Mouse (Mus musculus) heart, embryonic 11.5 days (tissue): ENCODE measurements around the gene Abcg8. TPM values are rescaled to one million over a fixed set of nuclear protein-coding genes. Genes with fewer than 3 reads are reported as not detected.

Experiments used
- ATAC-seq: fragments of 200-750 bp; cut with Nextera tagmentation; replicated peaks from 2 replicates; pipeline ENCODE4 v1.8.0; 2017; ENCODE audit warnings: moderate library complexity; ENCODE audit not compliant: insufficient number of reproducible peaks, low FRiP score, low TSS enrichment
- H3K27ac ChIP-seq: fragments of 300-500 bp; sonication (generic); 2 replicates; pipeline ENCODE4 v1.5.1; 2014; ENCODE audit warnings: mild to moderate bottlenecking, low read depth, low read length
- H3K27me3 ChIP-seq: fragments of 300-500 bp; sonication (generic); 2 replicates; pipeline ENCODE4 v1.6.1; 2014; ENCODE audit warnings: mild to moderate bottlenecking, low read length, mixed read lengths; ENCODE audit not compliant: control insufficient read depth, insufficient read depth
- H3K36me3 ChIP-seq: fragments of 300-500 bp; sonication (generic); 2 replicates; pipeline ENCODE4 v1.6.1; 2014; ENCODE audit warnings: mild to moderate bottlenecking, low read length, moderate library complexity, mixed read lengths; ENCODE audit not compliant: control insufficient read depth, insufficient read depth
- H3K4me1 ChIP-seq: fragments of 300-500 bp; sonication (generic); 2 replicates; pipeline ENCODE4 v1.6.1; 2014; ENCODE audit warnings: low read length; ENCODE audit not compliant: control insufficient read depth, insufficient read depth
- H3K4me2 ChIP-seq: fragments of 300-500 bp; sonication (generic); 2 replicates; pipeline ENCODE4 v1.6.1; 2014; ENCODE audit warnings: mild to moderate bottlenecking, moderate library complexity
- H3K4me3 ChIP-seq: fragments of 300-500 bp; sonication (generic); 2 replicates; pipeline ENCODE4 v1.5.1; 2014; ENCODE audit warnings: low read depth, low read length
- H3K9ac ChIP-seq: fragments of 300-500 bp; sonication (generic); 2 replicates; pipeline ENCODE4 v1.6.1; 2014; ENCODE audit warnings: mild to moderate bottlenecking, low read depth, low read length, moderate library complexity
- H3K9me3 ChIP-seq: fragments of 300-500 bp; sonication (generic); replicated peaks from 2 replicates; pipeline ENCODE4 v1.6.1; 2016; ENCODE audit warnings: low read length; ENCODE audit not compliant: control insufficient read depth
- WGBS: fragments of 180-500 bp; shearing (Covaris S2); extraction: QIAGEN DNeasy Blood & Tissue Kit; methylation state at CpG from one replicate; pipeline ENCODE4 v1.1.7; 2014; ENCODE audit not compliant: insufficient replicate concordance; 5-methylcytosine and 5-hydroxymethylcytosine counted together
- polyA plus RNA-seq: library from polyadenylated mRNA; unstranded; fragments of >200 nt; fragmentation: Nextera tagmentation; extraction: Ambion mirVana; gene quantifications from 2 replicates; pipeline ENCODE4 v1.2.1, GENCODE M21; 2014

The Abcg8 gene
- polyA plus RNA-seq, 1 experiment from 2014 or later: not detected

- H3K4me2 ChIP-seq: no peak overlapping the region
- H3K27me3 ChIP-seq: no peaks in the 10 kb centered on the region
- H3K36me3 ChIP-seq: peaks cover 12% of the 10 kb centered on the region
- no peaks in the 10 kb centered on the region for H3K9me3 ChIP-seq
- H3K27ac ChIP-seq: no peak overlapping the region
- H3K4me3 ChIP-seq: no peak overlapping the region
- WGBS: 89% methylated on average over 7 of the region's 7 CpGs
- no peak overlapping the region for H3K9ac ChIP-seq
- no peaks in the 10 kb centered on the region for H3K4me1 ChIP-seq
- ATAC-seq: no peak
These were observed 32.7 kb downstream of the Abcg8 start for GRCm38 (mm10) chr17:84708818-84709217.

- Histone ChIP-seq H3K4me2 (no peak overlapping the region), H3K27ac (no peak overlapping the region), H3K27me3 (no peaks in the 10 kb centered on the region), H3K4me1 (no peaks in the 10 kb centered on the region), H3K36me3 (peaks cover 12% of the 10 kb centered on the region), H3K9me3 (no peaks in the 10 kb centered on the region), H3K4me3 (no peak overlapping the region), H3K9ac (no peak overlapping the region)
- no peak for ATAC-seq
- 65% methylated on average over 17 of the region's 17 CpGs for WGBS
These were observed 33.3 kb downstream of the Abcg8 start for GRCm38 (mm10) chr17:84709403-84709851.

GRCm38 (mm10) chr17:84713563-84714164 is 37.6 kb downstream of the Abcg8 start:
- 91% methylated on average over 18 of the region's 18 CpGs for WGBS
- Histone ChIP-seq H3K9me3 (no peaks in the 10 kb centered on the region), H3K4me3 (no peak overlapping the region), H3K4me2 (no peak overlapping the region), H3K27me3 (no peaks in the 10 kb centered on the region), H3K9ac (no peak overlapping the region), H3K36me3 (peaks cover 7% of the 10 kb centered on the region), H3K4me1 (no peaks in the 10 kb centered on the region), H3K27ac (no peak overlapping the region)
- ATAC-seq: no peak

GRCm38 (mm10) chr17:84714930-84715329 is 38.8 kb downstream of the Abcg8 start:
- WGBS: 72% methylated on average over 4 of the region's 4 CpGs
- peaks cover 3% of the 10 kb centered on the region; the same call in 1 of the 2 replicates for H3K36me3 ChIP-seq

GRCm38 (mm10) chr17:84716252-84716872 is 40.3 kb downstream of the Abcg8 start:
- no peak overlapping the region for H3K9ac ChIP-seq
- no peak overlapping the region for H3K4me2 ChIP-seq
- H3K36me3 ChIP-seq: peaks cover under 1% of the 10 kb centered on the region; the same call in 1 of the 2 replicates
- no peaks in the 10 kb centered on the region for H3K27me3 ChIP-seq
- WGBS: 78% methylated on average over 16 of the region's 16 CpGs
- H3K4me1 ChIP-seq: no peaks in the 10 kb centered on the region
- H3K9me3 ChIP-seq: no peaks in the 10 kb centered on the region
- no peak for ATAC-seq
- no peak overlapping the region for H3K4me3 ChIP-seq
- H3K27ac ChIP-seq: no peak overlapping the region

More at GRCm38 (mm10) chr17:84714930-84715329, 38.8 kb downstream of the Abcg8 start:
- Histone ChIP-seq H3K27ac (no peak overlapping the region), H3K4me2 (no peak overlapping the region), H3K27me3 (no peaks in the 10 kb centered on the region), H3K4me1 (no peaks in the 10 kb centered on the region), H3K4me3 (no peak overlapping the region), H3K9ac (no peak overlapping the region), H3K9me3 (no peaks in the 10 kb centered on the region)
- ATAC-seq: no peak

GRCm38 (mm10) chr17:84717416-84717815 is 41.3 kb downstream of the Abcg8 start:
- H3K4me2 ChIP-seq: no peak overlapping the region
- H3K27ac ChIP-seq: no peak overlapping the region
- 70% methylated on average over 5 of the region's 5 CpGs for WGBS
- no peaks in the 10 kb centered on the region for H3K4me1 ChIP-seq
- H3K9me3 ChIP-seq: no peaks in the 10 kb centered on the region
- ATAC-seq: no peak
- no peak overlapping the region for H3K4me3 ChIP-seq
- no peaks in the 10 kb centered on the region for H3K27me3 ChIP-seq
- H3K9ac ChIP-seq: no peak overlapping the region
- peaks cover 10% of the 10 kb centered on the region; the same call in 1 of the 2 replicates for H3K36me3 ChIP-seq

GRCm38 (mm10) chr17:84719105-84719504 is 43.0 kb downstream of the Abcg8 start:
- H3K4me1 ChIP-seq: no peaks in the 10 kb centered on the region
- H3K9ac ChIP-seq: no peak overlapping the region
- no peak overlapping the region for H3K4me3 ChIP-seq
- no peak overlapping the region for H3K4me2 ChIP-seq
- H3K36me3 ChIP-seq: peaks cover 11% of the 10 kb centered on the region; the same call in 1 of the 2 replicates
- no peaks in the 10 kb centered on the region for H3K9me3 ChIP-seq
- ATAC-seq: no peak
- H3K27ac ChIP-seq: no peak overlapping the region
- H3K27me3 ChIP-seq: no peaks in the 10 kb centered on the region
- 80% methylated on average over 3 of the region's 3 CpGs for WGBS

GRCm38 (mm10) chr17:84724028-84724427 is 47.9 kb downstream of the Abcg8 start:
- 82% methylated on average over 9 of the region's 9 CpGs for WGBS

GRCm38 (mm10) chr17:84725163-84725562 is 49.1 kb downstream of the Abcg8 start:
- WGBS: 94% methylated on average over 3 of the region's 3 CpGs
- Histone ChIP-seq H3K9me3 (no peaks in the 10 kb centered on the region), H3K27ac (no peak overlapping the region), H3K4me3 (no peak overlapping the region), H3K9ac (no peak overlapping the region), H3K36me3 (peaks cover 15% of the 10 kb centered on the region), H3K4me1 (no peaks in the 10 kb centered on the region), H3K27me3 (no peaks in the 10 kb centered on the region), H3K4me2 (no peak overlapping the region)
- no peak for ATAC-seq

More at GRCm38 (mm10) chr17:84724028-84724427, 47.9 kb downstream of the Abcg8 start:
- Histone ChIP-seq H3K4me3 (no peak overlapping the region), H3K4me1 (no peaks in the 10 kb centered on the region), H3K27me3 (no peaks in the 10 kb centered on the region), H3K36me3 (peaks cover 15% of the 10 kb centered on the region), H3K9me3 (no peaks in the 10 kb centered on the region), H3K27ac (no peak overlapping the region), H3K4me2 (no peak overlapping the region), H3K9ac (no peak overlapping the region)
- no peak for ATAC-seq
